Mouse (Mus musculus) mouse trophoblast stem cell (cell line): ENCODE measurements at regions not wholly inside any gene's neighbourhood (a gene's known extent, or its start where the extent isn't known, plus 50 kb on each side); places are given as distances from the start of the nearest gene placed in this dataset.

Source experiments
- in situ Hi-C, 2 experiments: fragments of 300-500 bp; cut with MseI, MboI; formaldehyde crosslinking; loops; 2 replicates in 1 of 2; 3 replicates in 1 of 2; pipeline ENCODE4 v1.15.1; 2025

DNA sequence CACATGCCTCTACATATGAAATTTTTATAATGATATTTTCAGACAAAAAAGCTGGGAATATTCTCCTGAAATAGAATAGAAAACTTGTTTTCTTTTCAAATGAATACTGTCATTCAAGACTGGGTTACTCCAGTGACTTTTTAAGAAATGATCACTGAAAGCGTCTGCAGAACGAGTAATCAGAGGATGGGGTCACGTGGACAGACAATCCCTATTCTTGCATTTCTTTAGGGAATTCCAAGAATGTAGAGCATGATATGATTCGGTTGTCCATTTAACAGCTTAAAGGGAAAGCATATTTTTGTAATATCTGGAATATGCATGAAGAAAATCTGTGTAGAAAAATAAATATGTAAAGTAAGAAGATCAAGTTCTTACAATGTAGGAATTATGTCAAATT, 65.6 kb downstream of the 4933402N22Rik start:
- in situ Hi-C loops, result no loop called here

DNA sequence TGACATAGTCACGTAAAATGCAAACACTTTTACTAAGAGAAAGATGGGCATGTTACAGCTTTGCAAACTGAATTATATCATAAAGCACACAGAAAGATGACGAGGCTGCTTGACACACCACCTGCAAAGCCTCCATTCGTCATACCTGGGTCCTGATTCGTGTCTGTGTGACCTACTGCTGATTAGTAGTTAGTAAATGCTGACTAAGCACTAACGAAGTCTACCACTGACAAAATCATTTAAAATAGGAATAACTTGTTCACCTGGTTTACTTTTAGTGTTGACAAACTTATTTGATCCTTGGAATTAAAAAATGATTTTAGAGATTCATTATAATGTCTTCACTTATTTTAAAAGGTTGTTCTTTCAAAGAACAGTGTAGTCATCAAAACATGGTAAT, 71.3 kb downstream of the 4933402N22Rik start:
- in situ Hi-C loops, result no loop called here

DNA sequence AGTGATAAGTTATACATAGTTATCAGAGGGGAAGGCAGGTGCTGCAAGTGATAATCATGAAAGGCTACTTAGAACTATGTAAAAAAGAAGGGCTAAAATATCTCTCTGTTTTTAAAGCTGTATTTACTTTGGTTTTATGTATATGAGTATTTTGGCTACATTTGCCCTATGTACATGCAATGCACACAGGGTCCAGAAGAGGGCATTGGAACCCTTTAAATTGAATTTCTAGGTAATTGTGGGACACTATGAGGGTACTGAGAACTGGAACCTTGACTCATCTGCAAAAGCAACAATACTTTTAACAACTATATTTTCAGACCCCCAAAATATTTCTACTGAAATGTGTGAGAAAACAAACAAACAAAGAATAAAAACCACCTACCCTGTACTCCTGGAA, 82.9 kb downstream of the 4933402N22Rik start:
- in situ Hi-C loops, result no loop called here

DNA sequence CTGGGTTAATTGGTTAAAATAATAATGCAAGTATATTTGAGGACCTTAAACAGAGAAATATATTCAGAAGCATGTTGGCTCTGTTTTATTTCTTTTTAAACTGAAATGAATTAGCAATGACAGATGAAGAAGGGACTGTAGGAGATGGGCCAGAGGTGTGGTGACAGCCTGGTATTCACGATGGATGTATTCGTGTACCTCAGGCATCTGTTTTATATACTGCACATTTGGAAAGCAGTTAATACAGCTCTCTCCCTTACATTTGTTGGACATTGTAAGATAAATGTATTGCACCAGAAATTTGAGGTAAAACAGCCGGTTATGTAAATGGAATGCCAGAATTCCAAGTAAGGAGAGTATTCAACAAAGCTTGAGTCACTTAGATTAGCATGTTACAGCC, 88.6 kb downstream of the 4933402N22Rik start:
- in situ Hi-C loops, result no loop called here

DNA sequence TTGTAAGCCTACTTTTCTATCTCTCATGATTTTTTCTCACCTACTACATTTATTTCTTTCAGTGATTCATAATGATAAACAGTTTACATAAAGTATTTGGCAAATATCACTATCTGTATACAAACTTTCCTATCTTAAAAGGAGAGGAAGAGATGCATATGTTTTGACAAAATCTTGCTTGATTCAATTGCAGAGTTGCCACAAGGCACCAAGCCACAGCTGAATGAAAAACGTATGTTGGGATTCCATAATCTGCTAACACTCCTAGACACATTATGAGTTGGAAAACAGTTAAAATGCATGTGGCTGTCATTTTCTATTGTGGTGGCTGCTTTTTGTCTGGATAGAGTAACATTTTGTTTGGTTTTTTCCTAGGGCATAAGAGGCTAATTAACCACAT, 98.5 kb downstream of the 4933402N22Rik start:
- in situ Hi-C loops, result no loop called here

DNA sequence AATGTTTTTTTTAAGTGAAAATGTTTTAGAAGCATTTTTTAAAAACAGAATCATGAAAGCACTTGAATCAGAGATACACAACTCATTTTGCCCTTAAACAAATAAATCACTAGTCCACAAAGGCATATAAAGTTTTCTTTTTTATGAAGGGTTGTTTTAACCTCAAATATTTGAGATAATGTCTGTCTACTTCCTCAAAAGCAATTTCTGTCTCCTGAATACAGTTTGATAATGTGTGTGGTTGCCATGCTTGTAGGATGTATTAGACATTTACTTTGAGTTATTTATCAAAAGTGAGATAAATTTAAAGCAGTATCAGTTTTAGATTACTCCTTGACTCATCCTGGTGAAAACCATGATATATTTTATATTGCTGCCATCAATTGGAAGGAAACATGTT, 102.6 kb downstream of the 4933402N22Rik start:
- in situ Hi-C loops, result no loop called here

DNA sequence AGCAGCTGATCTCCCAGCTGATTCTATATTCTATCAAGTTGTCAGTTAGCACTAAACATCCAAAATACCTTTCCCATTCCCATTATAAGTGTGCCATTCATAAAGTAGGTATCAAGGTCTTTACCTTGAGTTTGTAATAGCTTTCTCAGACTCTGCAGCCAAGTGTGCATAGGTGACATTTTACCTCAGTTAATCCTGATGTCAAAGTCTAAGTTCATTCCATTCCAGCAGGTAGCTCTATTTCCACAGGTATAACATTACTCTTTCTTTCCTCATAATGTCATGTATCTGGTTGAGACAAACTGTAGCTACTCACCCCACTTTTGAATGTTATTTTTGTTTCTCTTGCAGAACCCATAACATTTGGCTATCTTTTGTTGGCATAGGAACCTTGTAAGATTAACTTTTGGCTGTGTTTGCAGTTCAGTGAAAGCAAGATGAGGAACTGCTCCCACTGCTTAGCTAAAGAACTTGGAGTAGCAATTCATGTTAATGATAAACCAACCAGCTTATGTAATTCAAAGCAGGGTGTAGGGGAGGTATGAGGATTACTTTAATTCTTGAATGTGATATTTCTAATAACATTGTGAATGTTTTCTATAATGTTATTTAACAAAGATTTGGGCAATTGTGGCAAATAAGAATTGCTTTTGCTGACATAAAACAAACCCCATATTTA, 107.0 kb downstream of the 4933402N22Rik start:
- in situ Hi-C loops, result loop anchor here in 1 of 2 experiments (25.0 kb wide), 1 partner anchor 512 kb away; no protein-coding TSS in a partner anchor

DNA sequence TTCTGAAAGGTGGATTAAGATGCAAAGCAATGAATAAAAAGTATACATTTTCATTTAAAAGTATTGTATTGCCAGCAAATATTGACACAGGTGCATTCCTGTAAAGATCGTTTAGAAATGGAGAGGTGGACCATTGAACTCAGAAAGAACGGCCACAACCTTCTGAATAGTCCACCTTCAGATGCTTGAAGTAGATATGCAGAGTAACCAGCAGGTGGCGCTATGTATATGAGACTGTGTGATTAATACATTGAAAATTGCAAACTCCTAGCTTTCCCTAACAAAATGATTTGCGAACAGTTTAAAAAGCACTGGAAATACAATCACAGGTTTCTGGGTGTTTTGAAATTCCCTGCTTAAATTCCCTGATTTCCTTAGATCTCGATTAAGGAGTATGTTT, 112.2 kb downstream of the 4933402N22Rik start:
- in situ Hi-C loops, result loop anchor here in 1 of 2 experiments (25.0 kb wide), 1 partner anchor 507 kb away; no protein-coding TSS in a partner anchor

DNA sequence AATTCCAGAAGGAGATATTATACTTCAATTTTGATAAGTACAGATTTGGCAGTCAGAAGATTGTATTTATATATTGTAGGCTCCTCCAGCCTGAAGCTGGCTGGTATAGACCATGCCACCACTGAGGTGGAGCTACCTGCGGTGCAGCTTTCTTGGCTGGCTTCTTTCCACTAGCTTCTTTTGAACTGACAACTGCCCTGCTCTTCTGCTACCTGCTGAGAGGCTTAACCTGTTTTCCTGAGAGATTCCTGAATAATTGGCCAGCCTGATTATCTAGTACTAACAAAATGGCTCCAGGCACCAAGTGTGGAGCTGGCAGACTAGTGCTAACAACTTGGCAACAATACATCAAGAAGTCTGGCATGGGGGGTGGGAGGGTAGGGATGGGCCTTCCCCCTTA, 132.0 kb downstream of the 4933402N22Rik start:
- in situ Hi-C loops, result loop anchor here in 1 of 2 experiments (25.0 kb wide), 1 partner anchor 487 kb away; no protein-coding TSS in a partner anchor

DNA sequence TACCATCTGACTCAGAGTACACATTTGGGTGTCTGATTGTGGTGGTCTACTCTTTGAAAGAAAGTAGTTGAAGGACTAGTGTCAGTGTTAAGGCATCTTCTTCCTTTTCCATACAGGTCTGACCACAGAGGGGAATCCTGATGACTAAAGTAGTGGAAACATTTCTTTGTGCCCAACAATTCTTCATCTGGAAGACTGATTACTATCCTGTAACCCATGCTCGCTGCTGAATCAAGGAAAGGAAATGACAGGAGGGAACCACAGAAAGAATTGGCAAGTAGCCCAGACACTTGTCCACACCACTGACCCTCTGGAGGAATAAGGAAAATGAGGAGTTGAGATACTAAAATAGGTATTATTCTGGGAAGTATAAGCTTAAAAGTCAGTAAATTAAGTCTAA, 162.3 kb downstream of the 4933402N22Rik start:
- in situ Hi-C loops, result no loop called here

DNA sequence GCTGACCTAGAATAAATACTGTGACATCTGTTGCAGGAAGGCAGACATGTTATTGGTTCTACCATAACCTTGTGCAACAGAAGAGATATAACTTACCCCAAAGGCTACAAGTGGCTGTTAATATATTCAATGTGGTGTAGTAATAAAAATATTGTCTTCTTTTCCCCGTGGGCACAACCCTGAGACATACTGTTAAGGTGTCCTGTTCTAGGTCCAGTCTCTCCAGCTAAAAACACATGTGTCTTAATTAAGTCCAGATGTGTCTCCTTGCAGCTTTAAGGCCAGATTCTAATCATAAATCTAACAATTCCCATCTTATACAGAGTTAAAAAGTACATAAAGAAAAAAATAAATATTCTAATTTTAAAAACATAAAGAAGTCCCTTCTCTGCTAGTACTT, 175.8 kb downstream of the 4933402N22Rik start:
- in situ Hi-C loops, result no loop called here

DNA sequence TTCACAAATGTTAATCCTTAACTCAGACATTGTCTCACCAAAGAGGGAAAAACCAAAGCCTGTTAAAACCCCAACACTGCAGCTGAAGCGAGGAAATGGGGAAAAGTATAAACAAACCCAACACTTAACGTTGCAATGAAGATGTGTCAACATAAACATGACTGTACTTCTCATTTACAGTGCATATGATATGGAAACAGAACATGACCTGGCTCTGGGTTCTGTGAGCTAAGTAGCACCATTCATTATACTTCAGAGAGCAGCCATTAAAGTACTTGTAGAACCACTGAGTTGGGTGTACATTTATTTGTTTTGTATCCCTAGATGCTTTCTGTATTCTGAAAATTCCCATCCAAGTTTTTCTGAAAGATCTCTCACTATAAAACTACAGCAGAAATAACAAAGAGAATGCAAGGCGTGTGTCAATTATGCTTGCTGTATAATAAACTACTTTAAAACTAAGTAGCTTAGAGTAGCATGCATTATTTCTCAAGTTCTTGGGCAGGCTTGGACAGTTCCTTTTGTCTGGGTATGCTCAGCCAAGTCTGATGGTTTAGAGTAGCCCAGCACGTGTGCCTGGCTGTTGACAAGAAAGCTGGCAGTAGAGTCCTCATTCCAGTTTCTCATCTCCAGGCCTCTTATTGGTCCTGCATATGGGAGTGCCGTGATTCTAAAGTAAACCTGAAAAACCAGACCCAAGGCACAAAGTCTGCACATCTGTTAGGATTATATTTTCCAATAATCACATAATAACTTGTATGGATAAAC, 198.9 kb downstream of the 4933402N22Rik start:
- in situ Hi-C loops, result no loop called here

DNA sequence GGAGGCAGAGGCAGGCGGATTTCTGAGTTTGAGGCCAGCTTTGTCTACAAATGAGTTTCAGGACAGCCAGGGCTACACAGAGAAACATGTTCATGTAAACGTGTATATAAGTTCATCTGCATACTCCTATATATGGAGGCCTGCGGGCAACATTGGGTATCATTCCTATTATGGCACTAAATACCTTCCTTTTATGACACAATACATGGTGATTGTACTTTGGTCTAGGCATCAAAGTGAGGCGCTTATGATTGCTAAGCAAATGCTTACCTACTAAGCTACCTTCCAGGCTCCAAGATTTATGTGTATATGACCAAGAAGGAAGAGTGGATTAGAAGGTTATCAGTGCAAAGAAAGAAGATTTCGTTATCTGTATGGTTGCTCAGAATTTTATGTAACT, 207.1 kb downstream of the 4933402N22Rik start:
- in situ Hi-C loops, result no loop called here

DNA sequence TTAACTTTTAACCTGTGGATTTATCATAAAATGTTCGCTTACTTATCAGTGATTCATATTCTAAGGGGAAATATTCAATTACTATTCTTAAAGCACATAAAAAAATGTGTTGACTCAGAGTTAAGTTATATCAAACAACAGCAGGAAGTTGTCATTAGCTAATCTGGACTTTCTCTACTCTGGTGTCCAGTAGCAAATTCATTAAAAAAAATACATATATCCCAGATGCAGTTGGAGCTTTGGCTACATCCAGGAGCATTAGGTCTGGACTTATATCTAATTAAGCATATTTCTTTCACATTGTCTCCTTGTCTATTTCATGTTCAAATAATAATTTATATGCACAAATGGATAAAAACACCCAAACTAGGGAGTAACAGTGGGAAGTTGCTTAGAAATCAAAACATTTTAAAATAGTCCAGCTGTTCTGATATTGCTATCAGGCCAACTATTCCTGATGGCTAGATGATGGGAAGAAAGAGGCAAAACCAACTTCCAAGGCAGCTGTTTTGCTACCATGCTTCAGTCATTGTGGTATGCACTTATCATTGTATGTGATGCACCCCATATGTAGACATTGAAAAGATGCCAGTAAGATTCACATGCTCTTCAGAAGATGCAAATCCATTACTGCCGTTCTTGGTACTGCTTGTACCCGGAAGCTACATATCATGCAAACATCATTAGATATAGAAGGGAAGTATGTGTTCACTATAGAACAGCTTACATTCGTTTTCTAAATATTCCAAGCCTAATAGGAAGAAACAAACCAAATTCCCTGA, 209.8 kb downstream of the 4933402N22Rik start:
- in situ Hi-C loops, result no loop called here

DNA sequence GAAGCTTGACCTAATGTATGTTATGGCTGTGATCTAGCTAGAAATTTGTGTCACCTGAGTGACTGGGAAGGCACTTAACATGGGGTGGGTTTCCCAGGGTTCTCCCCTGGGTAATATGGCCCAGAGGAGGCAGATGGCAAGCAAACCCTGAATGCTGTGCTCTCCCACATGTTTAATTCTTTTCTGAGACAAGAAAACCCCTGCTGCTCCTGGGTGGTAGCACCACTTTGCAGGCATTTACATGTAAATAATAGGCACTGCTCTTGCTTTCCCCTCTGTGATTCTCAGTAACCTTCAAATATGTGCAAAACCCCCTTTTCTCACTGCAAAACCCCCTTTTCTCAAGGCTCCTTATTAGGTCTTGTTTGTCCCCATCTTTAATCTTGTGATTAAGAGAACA, 221.1 kb downstream of the 4933402N22Rik start:
- in situ Hi-C loops, result no loop called here

DNA sequence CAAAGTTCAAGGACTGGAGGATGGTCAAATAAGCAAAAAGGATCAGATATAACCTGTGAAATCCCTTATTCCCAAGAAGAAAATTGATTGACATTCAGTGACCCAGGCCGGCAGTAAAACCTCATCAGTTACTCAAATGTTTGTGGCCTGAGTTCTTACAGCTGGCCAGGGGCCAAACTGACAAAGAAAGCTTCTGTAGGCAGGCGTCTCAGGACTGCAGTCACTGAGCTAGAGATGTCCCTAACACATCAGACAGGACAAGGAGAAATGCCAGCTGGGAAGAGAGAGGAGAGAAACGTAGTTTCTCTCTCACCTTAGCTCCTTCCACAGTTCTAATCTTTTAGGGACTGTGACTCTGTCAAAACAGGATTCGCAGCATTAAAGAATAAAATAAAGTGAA, 229.9 kb upstream of the Sema3d start:
- in situ Hi-C loops, result no loop called here

DNA sequence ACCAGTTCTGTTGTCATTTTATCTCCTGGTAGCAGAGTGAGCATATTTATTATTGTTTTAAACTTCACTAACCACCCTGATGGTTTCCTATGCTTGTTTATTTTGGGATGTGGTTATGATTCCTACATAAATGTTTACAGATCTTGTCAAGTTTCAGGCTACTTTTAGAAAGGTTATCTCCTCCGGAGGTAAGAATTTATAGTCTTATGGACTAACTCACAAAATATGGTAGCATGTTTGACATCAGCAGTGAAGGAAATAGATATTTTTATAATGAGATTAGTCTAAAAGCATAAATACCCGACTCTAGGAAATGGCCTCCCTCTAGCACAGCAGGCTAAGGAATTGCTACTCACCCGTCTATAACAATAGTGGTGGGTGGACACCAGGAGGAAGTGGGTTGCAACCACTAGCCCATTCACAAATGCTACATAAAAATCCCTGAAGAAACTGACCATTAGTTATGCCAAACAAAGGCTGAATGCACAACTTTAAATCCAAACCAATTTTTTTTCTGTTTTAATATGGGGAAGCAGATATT, 228.6 kb upstream of the Sema3d start:
- in situ Hi-C loops, result no loop called here

DNA sequence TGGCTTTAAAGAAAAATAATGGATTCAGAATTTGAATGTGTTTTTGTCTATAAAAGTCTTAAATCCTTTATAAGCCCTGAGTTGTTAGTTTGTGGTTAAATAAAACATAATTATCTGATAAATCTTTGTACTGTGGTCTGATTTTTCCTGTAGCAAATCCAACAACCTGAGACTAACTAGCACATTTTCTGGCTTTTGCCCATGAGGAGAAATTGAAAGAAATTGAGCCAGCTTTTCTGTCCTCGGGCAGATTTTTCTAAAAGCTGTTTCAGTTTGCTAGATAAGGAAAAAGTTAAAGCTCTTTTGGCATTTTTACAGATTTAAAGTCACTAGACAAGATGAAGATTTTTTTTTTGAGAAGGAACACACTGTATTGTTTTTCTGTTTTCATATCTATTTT, 191.5 kb upstream of the Sema3d start:
- in situ Hi-C loops, result no loop called here

DNA sequence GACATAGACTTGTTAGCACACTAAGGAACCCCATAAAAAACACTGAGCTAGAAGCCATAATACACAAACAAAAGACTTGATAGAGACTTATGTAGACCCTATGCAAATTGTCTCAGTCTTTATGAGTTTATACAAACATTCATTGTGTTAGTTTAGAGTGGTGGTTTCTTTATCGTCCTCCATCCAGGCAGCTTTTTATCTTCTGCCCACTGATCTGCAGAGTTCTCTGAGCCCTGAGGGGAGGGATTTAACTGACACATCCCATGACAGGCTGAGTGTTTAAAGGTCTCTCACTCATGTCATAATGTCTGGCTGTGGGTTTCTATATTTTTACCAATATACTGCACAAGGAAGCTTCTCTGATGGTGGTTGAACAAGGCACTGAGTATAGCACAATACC, 175.7 kb upstream of the Sema3d start:
- in situ Hi-C loops, result no loop called here

DNA sequence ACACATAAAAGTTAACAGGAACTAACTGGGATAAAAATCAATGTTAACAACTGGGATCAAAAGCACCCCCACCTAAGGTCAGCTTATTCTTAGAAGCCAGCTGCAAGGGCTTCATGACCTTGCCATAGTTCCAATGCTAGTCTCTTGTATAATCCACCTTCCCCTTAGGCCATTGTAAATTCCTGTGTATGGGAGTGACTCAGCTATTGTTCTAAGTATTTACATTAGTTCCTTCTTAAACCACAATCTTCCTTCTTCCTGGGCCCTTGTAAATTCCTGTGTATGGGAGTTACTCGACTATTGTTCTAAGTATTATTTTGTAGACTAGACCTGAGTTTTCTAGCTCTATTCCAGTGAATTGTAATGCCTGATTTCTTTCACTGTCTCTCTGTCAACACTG, 173.6 kb upstream of the Sema3d start:
- in situ Hi-C loops, result no loop called here

DNA sequence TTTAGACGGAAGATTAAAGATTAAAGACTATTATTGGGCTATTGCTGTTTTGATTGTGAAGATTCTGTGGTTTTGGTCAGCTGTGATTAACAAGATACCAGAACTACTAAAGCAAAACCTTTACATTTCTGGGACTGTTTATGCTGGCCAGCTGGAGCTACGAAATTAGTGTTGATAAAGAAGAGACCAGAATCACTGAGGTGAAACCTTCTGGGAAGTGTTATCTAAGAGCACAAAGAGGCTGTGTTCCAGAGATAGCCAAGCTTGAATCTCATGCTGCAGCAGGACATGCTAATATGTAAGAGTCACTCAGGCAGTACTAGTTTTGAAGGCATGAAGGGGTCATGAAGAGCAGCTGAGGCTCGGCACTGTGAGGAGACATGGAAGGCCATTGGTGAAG, 169.7 kb upstream of the Sema3d start:
- in situ Hi-C loops, result no loop called here
